Mouse (Mus musculus): Measurements from ENCODE around the gene Olfr702.

- peak; percentile 25; the same call in 1 of the 2 replicates for TF ChIP-seq CTCF (IDR thresholded peaks at IDR 0.05; ENCODE audit: low read depth)
- TF ChIP-seq EP300 (IDR thresholded peaks at IDR 0.05; ENCODE audit: low read depth): no peak
Observed at GRCm38 (mm10) chr7:106815775-106816174, 17.9 kb downstream of the Olfr702 start.
